Mouse (Mus musculus) small intestine, adult 2 months (tissue): ENCODE measurements around the gene Ppp2r2c.

ENCODE experiments used
- CTCF ChIP-seq: fragments of 200-500 bp; IDR thresholded peaks from 2 replicates; pipeline ENCODE4 v1.5.1; 2012; ENCODE audit warnings: low read depth, mild to moderate bottlenecking, control low read depth, inconsistent platforms, low read length, moderate library complexity, mixed read lengths; ENCODE audit not compliant: insufficient replicate concordance, insufficient read length; ENCODE audit errors: extremely low read depth
- POLR2A ChIP-seq: fragments of 200-500 bp; IDR thresholded peaks from 2 replicates; pipeline ENCODE4 v1.6.1; 2012; ENCODE audit warnings: low read depth, mild to moderate bottlenecking, control low read depth, inconsistent platforms, low read length, moderate library complexity

DNA sequence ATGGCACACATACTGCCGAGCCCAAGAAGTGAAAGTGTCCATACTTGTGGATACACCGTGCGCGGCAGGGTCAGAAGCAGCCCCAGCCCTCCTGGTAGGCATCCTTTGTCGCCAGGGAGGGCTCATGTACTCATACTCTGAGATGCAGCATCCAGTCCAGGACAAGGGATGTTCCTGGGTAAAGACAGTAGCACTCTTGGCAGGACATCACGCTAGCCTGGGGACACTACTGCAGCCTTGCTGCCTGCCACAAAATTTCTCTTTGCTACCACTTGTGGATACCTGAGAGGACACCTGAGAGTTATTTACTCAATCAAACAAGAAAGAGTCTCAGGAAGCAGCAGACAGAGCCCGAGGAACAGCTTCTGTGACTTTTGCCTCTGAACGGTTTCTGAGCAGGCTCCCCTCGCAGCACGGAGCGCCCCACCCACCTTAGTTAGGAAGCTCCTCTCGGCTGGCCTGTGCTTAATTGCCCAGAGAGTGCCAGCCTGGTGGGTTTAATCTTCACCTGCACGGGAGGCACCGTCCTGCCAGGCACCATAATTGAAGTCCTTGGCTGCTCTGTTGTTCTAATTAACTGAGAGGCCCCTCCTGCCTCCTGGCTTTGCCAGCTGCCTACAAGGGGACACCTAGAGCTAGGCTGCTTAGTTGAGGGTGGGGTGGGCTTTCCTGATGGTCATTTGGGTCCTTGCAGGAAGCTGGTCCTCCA, 44.4 kb downstream of the Ppp2r2c start:
- TF ChIP-seq CTCF, result no peak
- TF ChIP-seq POLR2A, result no peak
